Mouse (Mus musculus) MEL (cell line): ENCODE measurements around the gene Serinc2. TPM values are rescaled to one million over a fixed set of nuclear protein-coding genes. Genes with fewer than 3 reads are reported as not detected.

Experiments used
- DNase-seq: peaks from one replicate; pipeline ENCODE4 v3.0.0; 2011; ENCODE audit warnings: low read depth, low spot score
- H3K27ac ChIP-seq: 2 replicates; pipeline ENCODE4 v1.5.1; 2012; ENCODE audit warnings: low read depth, mild to moderate bottlenecking, control low read depth, low read length, moderate library complexity; ENCODE audit not compliant: control insufficient read depth
- H3K27me3 ChIP-seq, 2 experiments: fragments of 150-350 bp in 1 of 2; sonication (generic) in 1 of 2; 2 replicates each; pipeline ENCODE4 v1.6.1; 2012; ENCODE audit warnings: low read length in 2 of 2, mild to moderate bottlenecking in 2 of 2, improper control_type of control experiment in 1 of 2, moderate library complexity in 1 of 2; ENCODE audit not compliant: insufficient read depth in 2 of 2, control insufficient read depth in 1 of 2
- H3K36me3 ChIP-seq, 2 experiments: 2 replicates each; pipeline ENCODE4 v1.6.1; 2012 to 2014; ENCODE audit warnings: low read length in 2 of 2, improper control_type of control experiment in 1 of 2, inconsistent platforms in 1 of 2, mild to moderate bottlenecking in 1 of 2; ENCODE audit not compliant: insufficient read depth in 2 of 2, control insufficient read depth in 1 of 2
- H3K4me1 ChIP-seq, 2 experiments: fragments of 150-350 bp in 1 of 2; sonication (generic) in 1 of 2; 2 replicates each; pipeline ENCODE4 v1.6.1; 2012; ENCODE audit warnings: low read length in 2 of 2, improper control_type of control experiment in 1 of 2, mild to moderate bottlenecking in 1 of 2; ENCODE audit not compliant: insufficient read depth in 2 of 2, control insufficient read depth in 1 of 2
- H3K4me3 ChIP-seq, 2 experiments: fragments of 150-350 bp in 1 of 2; sonication (generic) in 1 of 2; 2 replicates each; pipeline ENCODE4 v1.5.1; 2012; ENCODE audit warnings: low read depth in 2 of 2, low read length in 2 of 2, mild to moderate bottlenecking in 2 of 2, moderate library complexity in 2 of 2, control low read depth in 1 of 2, improper control_type of control experiment in 1 of 2; ENCODE audit not compliant: control insufficient read depth in 1 of 2, insufficient read depth in 1 of 2
- H3K79me2 ChIP-seq: 2 replicates; pipeline ENCODE4 v1.6.1; 2012; ENCODE audit warnings: mild to moderate bottlenecking, low read length, moderate library complexity; ENCODE audit not compliant: control insufficient read depth, poor library complexity, insufficient read depth
- H3K9ac ChIP-seq: 2 replicates; pipeline ENCODE4 v1.6.1; 2012; ENCODE audit warnings: low read depth, mild to moderate bottlenecking, control low read depth, low read length, moderate library complexity; ENCODE audit not compliant: control insufficient read depth, poor library complexity, severe bottlenecking
- H3K9me3 ChIP-seq: fragments of 150-350 bp; sonication (generic); replicated peaks from 2 replicates; pipeline ENCODE4 v1.6.1; 2012; ENCODE audit warnings: mild to moderate bottlenecking, low read length, improper control_type of control experiment, moderate library complexity; ENCODE audit not compliant: insufficient read depth
- BHLHE40 ChIP-seq: IDR thresholded peaks from 2 replicates; pipeline ENCODE4 v1.6.1; 2012; ENCODE audit warnings: low read depth, mild to moderate bottlenecking, inconsistent platforms, low read length, improper control_type of control experiment, borderline replicate concordance
- CTCF ChIP-seq, 3 experiments: IDR thresholded peaks in 2 of 3; conservative IDR thresholded peaks in 1 of 3; 2 replicates each; pipeline ENCODE4 v1.5.1; 2011 to 2012; ENCODE audit warnings: low read length in 3 of 3, low read depth in 2 of 3, mild to moderate bottlenecking in 2 of 3, improper control_type of control experiment in 1 of 3, inconsistent platforms in 1 of 3, mixed read lengths in 1 of 3, moderate library complexity in 1 of 3; ENCODE audit not compliant: control insufficient read depth in 1 of 3, insufficient read depth in 1 of 3, poor library complexity in 1 of 3, severe bottlenecking in 1 of 3
- E2F4 ChIP-seq: IDR thresholded peaks from 2 replicates; pipeline ENCODE4 v1.6.1; 2011; ENCODE audit warnings: low read depth, low read length, improper control_type of control experiment, borderline replicate concordance
- ELF1 ChIP-seq: IDR thresholded peaks from 2 replicates; pipeline ENCODE4 v1.6.1; 2014; ENCODE audit warnings: low read depth, mild to moderate bottlenecking, inconsistent platforms, low read length, improper control_type of control experiment, moderate library complexity
- ETS1 ChIP-seq: IDR thresholded peaks from 2 replicates; pipeline ENCODE4 v1.6.1; 2012; ENCODE audit warnings: low read depth, mild to moderate bottlenecking, inconsistent platforms, low read length, improper control_type of control experiment, moderate library complexity
- MEF2A ChIP-seq: IDR thresholded peaks from 2 replicates; pipeline ENCODE4 v1.6.1; 2014; ENCODE audit warnings: low read depth, mild to moderate bottlenecking, inconsistent platforms, low read length, improper control_type of control experiment; ENCODE audit not compliant: poor library complexity, insufficient replicate concordance, severe bottlenecking; ENCODE audit errors: extremely low read depth
- SMC3 ChIP-seq: IDR thresholded peaks from 2 replicates; pipeline ENCODE4 v1.6.1; 2011; ENCODE audit warnings: low read depth, low read length, improper control_type of control experiment
- TAL1 ChIP-seq: IDR thresholded peaks from 2 replicates; pipeline ENCODE4 v1.6.1; 2012; ENCODE audit warnings: mild to moderate bottlenecking, inconsistent platforms, low read length, moderate library complexity, mixed read lengths
- UBTF ChIP-seq: IDR thresholded peaks from 2 replicates; pipeline ENCODE4 v1.6.1; 2012; ENCODE audit warnings: low read depth, mild to moderate bottlenecking, inconsistent platforms, low read length, improper control_type of control experiment, moderate library complexity, borderline replicate concordance; ENCODE audit not compliant: insufficient read depth
- ZC3H11A ChIP-seq: IDR thresholded peaks from 2 replicates; pipeline ENCODE4 v1.6.1; 2012; ENCODE audit warnings: low read depth, mild to moderate bottlenecking, inconsistent platforms, low read length, improper control_type of control experiment
- ZKSCAN1 ChIP-seq: IDR thresholded peaks from 2 replicates; pipeline ENCODE4 v1.6.1; 2012; ENCODE audit warnings: low read depth, mild to moderate bottlenecking, inconsistent platforms, low read length, improper control_type of control experiment, moderate library complexity
- polyA plus RNA-seq, 2 experiments: library from polyadenylated mRNA; stranded (reverse) in 1 of 2; unstranded in 1 of 2; fragments of >175 nt in 1 of 2; fragments of >200 nt in 1 of 2; gene quantifications; 2 replicates each; pipeline versions ENCODE4 v1.2.1 to v1.2.4; 2012; ENCODE audit warnings: low replicate concordance in 2 of 2, low read depth in 1 of 2; ENCODE audit not compliant: insufficient read length in 2 of 2, insufficient read depth in 1 of 2, missing spikeins in 1 of 2
- total RNA-seq: library from RNA; depleted of rRNA; stranded (reverse); fragments of 300-350 nt; gene quantifications from 2 replicates; pipeline ENCODE4 v1.2.3, GENCODE M21; 2012

Gene Serinc2
- total and polyA plus RNA-seq, 3 experiments: 0.21 TPM; not detected in 2

DNA sequence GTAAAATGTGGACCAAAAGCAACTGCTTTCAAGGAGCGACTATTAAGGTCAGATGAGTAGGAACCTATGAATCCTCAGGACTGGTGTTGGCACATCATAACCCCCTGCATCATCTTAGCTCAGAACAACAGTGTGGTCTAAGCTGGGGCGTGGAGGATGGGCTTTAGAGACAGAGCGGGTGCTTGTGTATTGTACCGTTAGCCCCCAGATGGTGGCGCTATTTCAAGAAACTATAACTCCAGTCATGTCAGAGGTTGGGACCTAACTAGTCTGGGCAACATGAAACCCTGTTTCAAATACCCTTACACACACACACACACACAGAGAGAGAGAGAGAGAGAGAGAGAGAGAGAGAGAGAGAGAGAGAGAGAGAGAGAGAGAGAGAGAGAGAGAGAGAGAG, 38.3 kb downstream of the Serinc2 start:
- Histone ChIP-seq H3K9ac (no peak overlapping the region), H3K79me2 (no peaks in the 10 kb centered on the region), H3K27ac (no peak overlapping the region), H3K4me1 (peaks cover 0 to 6% of the 10 kb centered on the region in 2 experiments; a peak in 2 of 4 replicates), H3K9me3 (no peaks in the 10 kb centered on the region), H3K4me3 (no peak overlapping the region), H3K27me3 (no peaks in the 10 kb centered on the region), H3K36me3 (no peaks in the 10 kb centered on the region)
- no peak for TF ChIP-seq ZKSCAN1
- TF ChIP-seq SMC3: peak; percentile 56
- peak; percentile 45 to 59 (median 58) for TF ChIP-seq CTCF (IDR thresholded peaks at IDR 0.05 in 2 of 3, conservative IDR thresholded peaks at IDR 0.05 in 1 of 3; ENCODE audit: control insufficient read depth in 1 of 3, insufficient read depth in 1 of 3, low read depth in 2 of 3, low read length in 3 of 3, poor library complexity in 1 of 3, severe bottlenecking in 1 of 3)
- peak; percentile 56 for DNase-seq

DNA sequence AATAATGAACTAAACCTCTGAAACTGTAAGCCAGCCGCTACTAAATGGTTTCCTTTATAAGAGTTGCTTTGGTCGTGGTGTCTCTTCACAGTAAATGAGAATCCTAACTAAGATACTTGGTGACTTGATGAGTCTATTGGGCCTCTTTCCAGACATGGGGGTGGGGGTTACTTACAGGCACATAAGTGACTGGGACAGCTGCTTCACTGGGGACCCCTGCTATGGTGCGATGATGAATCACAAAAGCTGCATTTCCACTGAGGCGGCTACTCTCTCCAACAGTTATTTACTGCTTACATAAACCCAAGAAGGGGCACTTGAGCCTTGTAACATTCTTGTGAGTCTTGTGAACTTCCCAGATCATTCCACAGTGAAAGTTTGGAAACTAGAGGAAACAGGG, 41.4 kb downstream of the Serinc2 start:
- Histone ChIP-seq H3K4me1 (no peaks in the 10 kb centered on the region), H3K9me3 (no peaks in the 10 kb centered on the region), H3K27ac (no peak overlapping the region)
- DNase-seq: no peak
- no peak for TF ChIP-seq UBTF
- TF ChIP-seq ZC3H11A: no peak
- no peak for TF ChIP-seq TAL1
- TF ChIP-seq BHLHE40: no peak
- TF ChIP-seq, all 39 proteins: peak for 0
- H3K36me3 ChIP-seq: no peaks in the 10 kb centered on the region
- H3K79me2 ChIP-seq: no peaks in the 10 kb centered on the region
- H3K4me3 ChIP-seq: no peak overlapping the region
- no peak overlapping the region for H3K9ac ChIP-seq
- H3K27me3 ChIP-seq: no peaks in the 10 kb centered on the region; a peak in 1 of 4 replicates

GRCm38 (mm10) chr4:130236361-130236760, 42.6 kb downstream of the Serinc2 start:
- Histone ChIP-seq H3K4me3 (no peak overlapping the region), H3K27ac (no peak overlapping the region), H3K9me3 (no peaks in the 10 kb centered on the region), H3K4me1 (no peaks in the 10 kb centered on the region), H3K36me3 (no peaks in the 10 kb centered on the region), H3K27me3 (no peaks in the 10 kb centered on the region; a peak in 2 of 4 replicates), H3K9ac (no peak overlapping the region), H3K79me2 (no peaks in the 10 kb centered on the region)
- TF ChIP-seq BHLHE40: no peak
- no peak for DNase-seq

DNA sequence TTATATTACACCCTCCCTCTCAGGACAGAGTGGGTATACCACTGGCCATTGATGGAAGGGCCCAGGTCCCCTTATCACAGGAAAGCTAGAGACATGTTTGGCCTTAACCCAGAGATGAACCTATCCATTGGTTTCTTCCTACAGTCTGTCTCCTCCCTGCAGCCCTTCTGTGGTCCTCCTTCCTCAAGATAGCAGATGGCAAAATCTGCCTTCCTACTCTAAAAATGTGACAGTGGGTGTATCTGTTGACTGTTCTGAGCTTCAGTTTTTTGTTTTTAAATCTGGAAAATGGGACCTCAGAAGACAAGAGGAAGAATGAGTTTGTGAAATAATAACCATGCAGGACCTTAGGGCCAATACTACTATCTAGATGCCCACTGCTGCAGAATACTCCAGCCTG, 54.9 kb downstream of the Serinc2 start:
- Histone ChIP-seq H3K27ac (no peak overlapping the region), H3K79me2 (no peaks in the 10 kb centered on the region), H3K4me3 (no peak overlapping the region), H3K4me1 (no peaks in the 10 kb centered on the region), H3K36me3 (no peaks in the 10 kb centered on the region), H3K9me3 (no peaks in the 10 kb centered on the region), H3K27me3 (peaks cover 2 to 7% of the 10 kb centered on the region in 2 experiments), H3K9ac (no peak overlapping the region)
- TF ChIP-seq CTCF (IDR thresholded peaks at IDR 0.05 in 2 of 3, conservative IDR thresholded peaks at IDR 0.05 in 1 of 3; ENCODE audit: control insufficient read depth in 1 of 3, insufficient read depth in 1 of 3, low read depth in 2 of 3, low read length in 3 of 3, poor library complexity in 1 of 3, severe bottlenecking in 1 of 3): no peak
- no peak for TF ChIP-seq MEF2A
- no peak for TF ChIP-seq BHLHE40
- no peak for TF ChIP-seq E2F4
- TF ChIP-seq ZKSCAN1: no peak
- TF ChIP-seq ELF1: no peak
- no peak for TF ChIP-seq ETS1
- DNase-seq: no peak
